11 mouse cellular contexts compared by ENCODE assay signal in the genomic region with DNA sequence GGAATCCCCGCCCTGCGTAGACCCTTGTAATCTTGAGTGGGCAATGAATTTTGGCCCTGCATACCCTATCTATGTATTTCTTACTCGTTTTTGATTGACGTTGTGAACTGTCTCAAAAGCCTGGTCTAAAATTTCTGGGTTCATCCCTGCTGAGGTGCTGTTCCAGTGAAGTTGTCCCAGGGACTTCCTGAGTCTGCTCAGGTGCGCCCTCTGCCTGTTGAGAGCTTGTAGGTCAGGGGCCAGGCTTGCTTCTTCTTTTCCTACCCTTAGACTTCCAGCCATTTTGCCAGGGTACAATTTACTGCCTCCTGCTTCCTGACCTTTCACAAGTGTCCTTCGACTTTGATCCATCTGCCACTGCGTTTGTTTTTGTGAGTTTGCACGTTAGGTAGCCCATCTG. TPM values are rescaled to one million over a fixed set of nuclear protein-coding genes. Genes with fewer than 3 reads are reported as not detected.
DNase-seq lines count a peak whose midpoint lies in the region; ATAC-seq and TF ChIP-seq lines count a peak whose summit lies in the region.
"Not testable (repeated sequence)": the region's sequence is repeated elsewhere in the genome, so short reads cannot be mapped to it uniquely, and the experiment has no call there.
"Had no signal": no experiment of that assay in that cellular context is flagged by ENCODE, and none has a peak within 500 bp of the region (broad histone marks: within the 10 kb centered on the region; RNA-seq: fewer than 3 reads in every experiment).

No protein-coding gene starts in this region.

- H3K9ac ChIP-seq in embryonic facial prominence, embryonic 13.5 days; hindbrain, embryonic 16.5 days (ENCODE audit: low read depth, low read length); lung, postnatal 0 days (replicated peaks; ENCODE audit: low read depth): not testable (repeated sequence)

- not testable (repeated sequence) for H3K36me3 ChIP-seq in embryonic facial prominence, embryonic 13.5 days; heart, embryonic 10.5 days; hindbrain, embryonic 16.5 days (ENCODE audit: control insufficient read depth, insufficient read depth, low read length); lung, postnatal 0 days (ENCODE audit: insufficient read depth, low read length)

- not testable (repeated sequence) for H3K4me3 ChIP-seq in embryonic facial prominence, embryonic 13.5 days; layer of hippocampus, adult 2 months; lung, postnatal 0 days (ENCODE audit: low read depth, low read length)
- peak overlapping the region; percentile 31; the same call in 1 of the 2 replicates for H3K4me3 ChIP-seq in heart, embryonic 10.5 days
- H3K4me3 ChIP-seq in hindbrain, embryonic 16.5 days (ENCODE audit: low read length) = peak overlapping the region; percentile 19

- peak overlapping the region; percentile 62 for H3K4me2 ChIP-seq in embryonic facial prominence, embryonic 13.5 days
- H3K4me2 ChIP-seq in hindbrain, embryonic 16.5 days (ENCODE audit: low read length) = peak overlapping the region; percentile 36
- H3K4me2 ChIP-seq in lung, postnatal 0 days (replicated peaks; ENCODE audit: low read depth, low read length) = not testable (repeated sequence)

- H3K9me3 ChIP-seq in embryonic facial prominence, embryonic 13.5 days; heart, embryonic 10.5 days; hindbrain, embryonic 16.5 days (ENCODE audit: control insufficient read depth, low read length); lung, postnatal 0 days (ENCODE audit: low read length): not testable (repeated sequence)

- not testable (repeated sequence) for TF ChIP-seq EP300 in lung, postnatal 0 days (IDR thresholded peaks at IDR 0.05)

- not testable (repeated sequence) for H3K27ac ChIP-seq in embryonic facial prominence, embryonic 13.5 days; heart, embryonic 10.5 days; hindbrain, embryonic 16.5 days (ENCODE audit: low read depth, low read length); layer of hippocampus, adult 2 months; lung, postnatal 0 days (ENCODE audit: low read length)

- peak; percentile 52 for DNase-seq in ZHBTc4 (ENCODE audit: low read depth, low spot score)
- not testable (repeated sequence) for DNase-seq in heart, embryonic 10.5 days (ENCODE audit: low spot score); lung, postnatal 0 days (ENCODE audit: low spot score)
- DNase-seq in layer of hippocampus, adult 2 months (ENCODE audit: low spot score in 2 of 2) = peak in 1 of 2 experiments; percentile 10
- DNase-seq in right cerebral cortex, postnatal 14 days = peak; percentile 4

- 8% methylated on average over 5 of the region's 8 CpGs for WGBS in embryonic facial prominence, embryonic 13.5 days
- WGBS in heart, embryonic 10.5 days = 5% methylated on average over 6 of the region's 8 CpGs
- WGBS in hindbrain, embryonic 16.5 days = 2% methylated on average over 3 of the region's 8 CpGs
- WGBS in lung, postnatal 0 days = 1% methylated on average over 4 of the region's 8 CpGs

- H3K27me3 ChIP-seq in embryonic facial prominence, embryonic 13.5 days; heart, embryonic 10.5 days (ENCODE audit: insufficient read depth, poor library complexity, severe bottlenecking); hindbrain, embryonic 16.5 days (replicated peaks; ENCODE audit: control insufficient read depth, insufficient read depth, low read length); lung, postnatal 0 days (replicated peaks; ENCODE audit: insufficient read depth, low read length): not testable (repeated sequence)

- not testable (repeated sequence) for ATAC-seq in embryonic facial prominence, embryonic 13.5 days (ENCODE audit: insufficient number of reproducible peaks, insufficient read depth, low FRiP score, low TSS enrichment, low read depth); hindbrain, embryonic 16.5 days; lung, postnatal 0 days

- peak; percentile 59 for TF ChIP-seq CTCF in layer of hippocampus, adult 2 months (conservative IDR thresholded peaks at IDR 0.05)
- TF ChIP-seq CTCF in lung, postnatal 0 days (IDR thresholded peaks at IDR 0.05) = peak; percentile 53

- not testable (repeated sequence) for H3K4me1 ChIP-seq in embryonic facial prominence, embryonic 13.5 days; heart, embryonic 10.5 days; hindbrain, embryonic 16.5 days (ENCODE audit: control insufficient read depth, insufficient read depth, low read depth, low read length); lung, postnatal 0 days (ENCODE audit: insufficient read depth, low read depth, low read length)

RNA-seq across cellular contexts. Expression of a gene that starts 1.0 kb away (rescaled TPM):
- not detected in 2 replicates for polyA plus RNA-seq in embryonic facial prominence, embryonic 13.5 days (2015; fragmentation: Nextera tagmentation; extraction: Ambion mirVana)
- not detected in 2 replicates for polyA plus RNA-seq in heart, embryonic 10.5 days (2016; fragmentation: Nextera tagmentation; extraction: Ambion mirVana)
- polyA plus RNA-seq in hindbrain, embryonic 16.5 days (2015; fragmentation: Nextera tagmentation; extraction: Ambion mirVana) = 0.21 TPM in 1 of 2 replicates, not detected in the other
- total RNA-seq in layer of hippocampus, adult 2 months (2021) = not detected
- not detected in 2 replicates for polyA plus RNA-seq in lung, postnatal 0 days (2015; fragmentation: Nextera tagmentation; extraction: Ambion mirVana)
- total RNA-seq: gastrocnemius, postnatal 4 days; monocyte, adult 5-6 weeks had no signal
- polyA plus RNA-seq: forebrain, embryonic 10.5 days; limb, embryonic 10.5 days had no signal
